Mouse (Mus musculus): Measurements from ENCODE around the gene Zfp326. TPM values are rescaled to one million over a fixed set of nuclear protein-coding genes. Genes with fewer than 3 reads are reported as not detected.

The Zfp326 gene
- total RNA-seq (2023): 10 to 100 TPM; 14.6 to 16.3 TPM

GRCm38 (mm10) chr5:105876068-105876924, at the start of gene Zfp326:
Zfp326 (plus strand) TSS chr5:105876565.

Other genes starting within 250 kb of the Zfp326 start
- 100 to 1,000 TPM; 120 to 125 TPM for gene Lrrc8d, start 176.6 kb upstream of the Zfp326 start, total RNA-seq (2023)

Measured in neutrophil, adult 59 days (primary cell).